Mouse (Mus musculus): ENCODE measurements around the gene Rnf222. TPM values are rescaled to one million over a fixed set of nuclear protein-coding genes. Genes with fewer than 3 reads are reported as not detected.
A peak's percentile ranks its signal among the peaks of the same experiment; 100 is the strongest.

Gene Rnf222
- 0.05 and 0.11 TPM in 2 replicates for polyA plus RNA-seq (2016; fragmentation: Nextera tagmentation; extraction: Ambion mirVana)

GRCm38 (mm10) chr11:68888253-68888652 is at the start of gene Rnf222:
Gene Rnf222, plus strand, starts transcription at chr11:68888553.
- H3K27me3 ChIP-seq (ENCODE audit: poor library complexity, severe bottlenecking): no peaks in the 10 kb centered on the region
- H3K4me3 ChIP-seq: no peak within 1 kb of the TSS
- H3K36me3 ChIP-seq (replicated peaks): no peaks in the 10 kb centered on the region
- H3K4me1 ChIP-seq: peaks cover 7% of the 10 kb centered on the region; the same call in 1 of the 2 replicates
- 45% methylated on average over 6 of the region's 6 CpGs for WGBS
- no peaks in the 10 kb centered on the region for H3K9me3 ChIP-seq
- DNase-seq (ENCODE audit: extremely low spot score, low spot score): no peak
- no peak within 1 kb of the TSS for H3K27ac ChIP-seq

- Histone ChIP-seq H3K36me3 (replicated peaks) (peaks cover 74% of the 10 kb centered on the region), H3K4me3 (no peak overlapping the region), H3K4me1 (peaks cover 3% of the 10 kb centered on the region; the same call in 1 of the 2 replicates), H3K27me3 (ENCODE audit: poor library complexity, severe bottlenecking) (no peaks in the 10 kb centered on the region), H3K27ac (no peak overlapping the region), H3K9me3 (no peaks in the 10 kb centered on the region)
- 68% methylated on average over 5 of the region's 5 CpGs for WGBS
- no peak for DNase-seq (ENCODE audit: extremely low spot score, low spot score)
Observed at GRCm38 (mm10) chr11:68839606-68840005, 48.7 kb upstream of the Rnf222 start.

DNA sequence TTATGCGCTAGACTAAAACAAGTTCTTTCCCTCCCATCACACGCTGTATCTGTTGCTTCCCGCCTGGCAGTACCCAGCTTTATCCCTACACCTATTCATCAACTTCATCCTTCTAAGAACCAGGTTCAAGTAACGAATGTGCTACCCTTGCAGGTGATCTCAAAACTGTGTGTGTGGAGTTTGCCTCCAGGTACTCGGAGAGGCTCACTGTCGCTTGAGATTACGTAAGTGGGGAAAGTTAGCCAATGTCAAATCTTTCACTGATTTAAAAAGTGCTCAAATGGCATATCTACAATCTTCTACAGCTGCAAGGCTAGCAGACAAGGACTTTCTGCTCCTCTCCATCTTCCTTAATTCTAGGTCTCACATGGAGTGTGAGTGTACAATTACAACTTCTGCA is 37.5 kb upstream of the Rnf222 start:
- H3K4me1 ChIP-seq: peaks cover 31% of the 10 kb centered on the region
- H3K27ac ChIP-seq: no peak overlapping the region
- no peaks in the 10 kb centered on the region for H3K36me3 ChIP-seq (replicated peaks)
- H3K27me3 ChIP-seq (ENCODE audit: poor library complexity, severe bottlenecking): no peaks in the 10 kb centered on the region
- no peak overlapping the region for H3K4me3 ChIP-seq
- no peaks in the 10 kb centered on the region for H3K9me3 ChIP-seq
- WGBS: 86% methylated on average over 7 of the region's 7 CpGs
- DNase-seq (ENCODE audit: extremely low spot score, low spot score): no peak

- H3K27me3 ChIP-seq (ENCODE audit: poor library complexity, severe bottlenecking): no peaks in the 10 kb centered on the region
- DNase-seq (ENCODE audit: extremely low spot score, low spot score): no peak
- H3K4me3 ChIP-seq: peak overlapping the region; percentile 70
- peak overlapping the region; percentile 89 for H3K27ac ChIP-seq
- no peaks in the 10 kb centered on the region for H3K36me3 ChIP-seq (replicated peaks)
- WGBS: 6% methylated on average over 13 of the region's 13 CpGs
- peaks cover 31% of the 10 kb centered on the region for H3K4me1 ChIP-seq
- no peaks in the 10 kb centered on the region for H3K9me3 ChIP-seq
Observed at GRCm38 (mm10) chr11:68851644-68852485, 36.5 kb upstream of the Rnf222 start.

DNA sequence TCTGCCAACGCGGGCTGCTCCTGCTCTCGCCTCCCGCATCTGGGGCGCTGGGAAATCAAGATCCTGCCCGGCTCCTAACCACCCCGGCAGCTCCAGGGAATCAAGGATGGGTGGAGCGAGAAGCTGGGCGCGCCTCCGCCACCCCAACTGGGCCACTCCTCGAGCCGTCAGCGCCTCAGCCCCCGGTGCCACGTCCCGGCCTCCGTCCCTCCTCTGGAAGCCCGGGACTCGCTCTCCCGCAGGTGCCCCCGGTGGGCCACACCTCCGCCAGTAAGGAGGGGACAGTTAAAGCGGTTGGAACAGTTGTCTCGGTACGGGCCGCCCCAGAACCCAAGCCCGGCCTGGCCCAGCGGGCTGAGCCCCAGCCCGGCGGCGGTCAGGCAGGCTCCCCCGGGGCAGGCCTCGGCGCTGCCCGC is 35.9 kb upstream of the Rnf222 start:
- H3K27ac ChIP-seq: peak overlapping the region; percentile 89
- H3K9me3 ChIP-seq: no peaks in the 10 kb centered on the region
- H3K4me1 ChIP-seq: peaks cover 31% of the 10 kb centered on the region
- H3K4me3 ChIP-seq: peak overlapping the region; percentile 70
- whole genome bisulfite sequencing: under 1% methylated on average over 36 of the region's 36 CpGs
- no peaks in the 10 kb centered on the region for H3K27me3 ChIP-seq (ENCODE audit: poor library complexity, severe bottlenecking)
- peak; percentile 60 for DNase-seq (ENCODE audit: extremely low spot score, low spot score)
- H3K36me3 ChIP-seq (replicated peaks): no peaks in the 10 kb centered on the region

DNA sequence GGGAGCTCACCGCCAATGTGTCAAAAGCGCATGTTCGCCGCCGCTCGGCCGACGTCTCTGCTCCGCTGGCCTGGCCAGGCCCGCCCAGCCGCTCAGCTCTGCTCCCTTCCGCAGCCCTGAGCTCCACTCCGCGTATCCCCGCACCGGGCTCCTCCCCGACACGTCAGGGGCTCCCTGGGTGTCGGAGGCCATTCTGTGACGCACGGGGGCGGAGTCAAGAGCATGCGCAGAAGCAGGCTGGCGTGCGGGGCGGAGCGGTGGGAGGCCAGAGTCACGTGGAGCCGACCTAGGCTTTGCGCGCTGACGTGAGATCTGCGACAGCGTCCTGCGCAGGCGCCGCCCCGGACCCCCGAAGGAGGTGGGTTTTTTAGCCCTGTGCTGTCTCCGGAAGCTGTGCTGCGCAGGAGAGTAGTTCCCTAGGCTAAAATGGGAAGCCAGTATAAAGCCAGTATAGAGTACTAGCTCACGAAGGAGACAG is 35.4 kb upstream of the Rnf222 start:
- Histone ChIP-seq H3K4me1 (peaks cover 31% of the 10 kb centered on the region), H3K36me3 (replicated peaks) (no peaks in the 10 kb centered on the region), H3K9me3 (no peaks in the 10 kb centered on the region), H3K27me3 (ENCODE audit: poor library complexity, severe bottlenecking) (no peaks in the 10 kb centered on the region), H3K4me3 (peak overlapping the region; percentile 70), H3K27ac (peak overlapping the region; percentile 89)
- WGBS: under 1% methylated on average over 42 of the region's 42 CpGs
- DNase-seq (ENCODE audit: extremely low spot score, low spot score): peak; percentile 100

GRCm38 (mm10) chr11:68853611-68854401 is 34.5 kb upstream of the Rnf222 start:
- no peak for DNase-seq (ENCODE audit: extremely low spot score, low spot score)
- Histone ChIP-seq H3K27ac (peak overlapping the region; percentile 89), H3K9me3 (no peaks in the 10 kb centered on the region), H3K4me3 (peak overlapping the region; percentile 70), H3K4me1 (peaks cover 31% of the 10 kb centered on the region), H3K36me3 (replicated peaks) (no peaks in the 10 kb centered on the region), H3K27me3 (ENCODE audit: poor library complexity, severe bottlenecking) (no peaks in the 10 kb centered on the region)
- 52% methylated on average over 14 of the region's 14 CpGs for WGBS

DNA sequence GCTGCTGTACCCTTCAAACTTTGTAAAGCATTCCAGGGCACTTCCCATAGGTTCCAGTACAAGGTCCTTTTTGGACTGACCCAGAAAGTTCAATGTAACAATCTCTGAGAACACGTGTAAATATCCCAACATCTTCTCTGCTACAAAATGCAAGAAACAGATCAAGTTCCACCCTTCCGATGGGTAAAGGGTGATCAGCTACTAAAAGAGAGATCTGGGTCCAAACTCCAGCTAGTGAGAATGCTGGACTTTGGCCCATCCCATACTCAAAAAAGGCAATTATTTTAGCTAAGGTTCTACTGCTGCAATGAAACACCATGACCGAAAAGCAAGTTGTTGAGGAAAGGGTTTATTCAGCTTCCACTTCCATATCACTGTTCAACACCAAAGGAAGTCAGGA is 33.7 kb upstream of the Rnf222 start:
- no peak overlapping the region for H3K27ac ChIP-seq
- peaks cover 29% of the 10 kb centered on the region for H3K4me1 ChIP-seq
- H3K9me3 ChIP-seq: no peaks in the 10 kb centered on the region
- 84% methylated on average over 3 of the region's 3 CpGs for WGBS
- DNase-seq (ENCODE audit: extremely low spot score, low spot score): no peak
- H3K4me3 ChIP-seq: no peak overlapping the region
- no peaks in the 10 kb centered on the region for H3K27me3 ChIP-seq (ENCODE audit: poor library complexity, severe bottlenecking)
- no peaks in the 10 kb centered on the region for H3K36me3 ChIP-seq (replicated peaks)

DNA sequence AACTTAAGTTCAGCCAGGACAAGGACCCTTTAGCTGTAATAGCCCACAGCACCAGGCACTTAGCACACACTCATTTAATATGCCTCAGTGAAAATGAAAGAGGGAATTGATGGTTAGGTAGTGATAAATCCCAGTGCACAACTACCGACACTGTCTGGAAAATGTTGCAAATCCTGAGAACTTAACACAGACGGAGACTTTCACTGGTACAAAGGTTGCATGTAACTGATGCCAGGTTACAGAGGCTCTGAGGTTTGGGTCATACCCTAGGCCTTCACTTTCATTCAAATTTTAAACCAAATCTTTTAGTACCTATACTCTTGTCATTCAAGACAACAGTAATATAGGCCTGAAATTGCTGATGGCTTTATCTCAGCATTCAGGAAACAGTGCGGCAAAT is 31.0 kb upstream of the Rnf222 start:
- Histone ChIP-seq H3K4me3 (no peak overlapping the region), H3K27me3 (ENCODE audit: poor library complexity, severe bottlenecking) (no peaks in the 10 kb centered on the region), H3K27ac (no peak overlapping the region), H3K9me3 (no peaks in the 10 kb centered on the region), H3K4me1 (peaks cover 14% of the 10 kb centered on the region), H3K36me3 (replicated peaks) (no peaks in the 10 kb centered on the region)
- 92% methylated on average over 3 of the region's 3 CpGs for WGBS
- no peak for DNase-seq (ENCODE audit: extremely low spot score, low spot score)

GRCm38 (mm10) chr11:68859943-68860593 is 28.3 kb upstream of the Rnf222 start:
- Histone ChIP-seq H3K27ac (no peak overlapping the region), H3K36me3 (replicated peaks) (no peaks in the 10 kb centered on the region), H3K4me1 (peaks cover 6% of the 10 kb centered on the region), H3K27me3 (ENCODE audit: poor library complexity, severe bottlenecking) (no peaks in the 10 kb centered on the region), H3K9me3 (no peaks in the 10 kb centered on the region), H3K4me3 (no peak overlapping the region)
- no peak for DNase-seq (ENCODE audit: extremely low spot score, low spot score)
- 88% methylated on average over 8 of the region's 8 CpGs for WGBS

DNA sequence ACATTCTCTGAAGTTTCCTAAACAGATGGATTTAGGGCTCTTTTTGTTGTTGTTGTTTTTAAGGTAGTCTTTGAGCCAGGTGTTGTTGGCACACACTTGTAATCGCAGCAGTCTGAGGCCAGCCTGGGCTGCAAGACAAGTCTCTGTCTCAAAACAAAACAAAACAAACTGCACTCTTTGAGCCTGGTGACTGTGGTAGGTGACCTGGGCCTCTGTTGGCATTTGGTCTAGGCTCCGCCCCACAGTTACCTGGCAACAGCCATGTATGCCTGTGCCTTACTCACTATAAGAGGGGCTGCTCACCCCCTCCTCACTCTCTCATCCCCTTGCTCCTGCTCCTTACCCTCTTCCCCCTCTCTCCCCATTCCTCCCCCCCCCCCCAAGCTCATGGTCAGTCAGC is 26.1 kb upstream of the Rnf222 start:
- no peaks in the 10 kb centered on the region for H3K36me3 ChIP-seq (replicated peaks)

GRCm38 (mm10) chr11:68863631-68864091 is 24.7 kb upstream of the Rnf222 start:
- 72% methylated on average over 4 of the region's 4 CpGs for WGBS
- Histone ChIP-seq H3K9me3 (no peaks in the 10 kb centered on the region), H3K4me3 (no peak overlapping the region), H3K27me3 (ENCODE audit: poor library complexity, severe bottlenecking) (no peaks in the 10 kb centered on the region), H3K4me1 (peaks cover 6% of the 10 kb centered on the region), H3K27ac (no peak overlapping the region), H3K36me3 (replicated peaks) (no peaks in the 10 kb centered on the region)
- DNase-seq (ENCODE audit: extremely low spot score, low spot score): no peak

More for the DNA sequence above, 26.1 kb upstream of the Rnf222 start:
- Histone ChIP-seq H3K4me3 (no peak overlapping the region), H3K9me3 (no peaks in the 10 kb centered on the region), H3K27me3 (ENCODE audit: poor library complexity, severe bottlenecking) (no peaks in the 10 kb centered on the region), H3K4me1 (peaks cover 6% of the 10 kb centered on the region), H3K27ac (no peak overlapping the region)
- no peak for DNase-seq (ENCODE audit: extremely low spot score, low spot score)
- 86% methylated on average over 2 of the region's 2 CpGs for WGBS

All from forebrain, embryonic 10.5 days (tissue).